Mouse (Mus musculus) kidney, postnatal 0 days (tissue): ENCODE measurements around the gene Acer3. TPM values are rescaled to one million over a fixed set of nuclear protein-coding genes. Genes with fewer than 3 reads are reported as not detected.

Source experiments
- ATAC-seq: fragments of 200-750 bp; cut with Nextera tagmentation; replicated peaks from 2 replicates; pipeline ENCODE4 v1.8.0; 2017; ENCODE audit warnings: low read depth, moderate number of reproducible peaks, moderate TSS enrichment, moderate library complexity; ENCODE audit not compliant: low FRiP score
- DNase-seq: peaks from one replicate; pipeline ENCODE4 v3.0.0-alpha.2; 2016; ENCODE audit warnings: low spot score
- H3K27ac ChIP-seq: fragments of 300-500 bp; sonication (generic); 2 replicates; pipeline ENCODE4 v1.5.1; 2014; ENCODE audit warnings: mild to moderate bottlenecking
- H3K27me3 ChIP-seq: fragments of 300-500 bp; sonication (generic); 2 replicates; pipeline ENCODE4 v1.6.1; 2014; ENCODE audit warnings: low read length, mixed read lengths; ENCODE audit not compliant: insufficient read depth
- H3K36me3 ChIP-seq: fragments of 300-500 bp; sonication (generic); 2 replicates; pipeline ENCODE4 v1.6.1; 2014; ENCODE audit warnings: low read length, mixed read lengths; ENCODE audit not compliant: insufficient read depth
- H3K4me1 ChIP-seq: fragments of 300-500 bp; sonication (generic); replicated peaks from 2 replicates; pipeline ENCODE4 v1.6.1; 2014; ENCODE audit warnings: antibody characterized with exemption, low read length, mixed read lengths; ENCODE audit not compliant: insufficient read depth
- H3K4me2 ChIP-seq: fragments of 300-500 bp; sonication (generic); 2 replicates; pipeline ENCODE4 v1.6.1; 2014; ENCODE audit warnings: mild to moderate bottlenecking, low read length, moderate library complexity, mixed read lengths
- H3K4me3 ChIP-seq: fragments of 300-500 bp; sonication (generic); replicated peaks from 2 replicates; pipeline ENCODE4 v1.5.1; 2014; ENCODE audit warnings: low read depth, low read length
- H3K9ac ChIP-seq: fragments of 300-500 bp; sonication (generic); 2 replicates; pipeline ENCODE4 v1.6.1; 2014; ENCODE audit warnings: low read depth, low read length
- H3K9me3 ChIP-seq: fragments of 300-500 bp; sonication (generic); replicated peaks from 2 replicates; pipeline ENCODE4 v1.6.1; 2016; ENCODE audit warnings: low read length, inconsistent platforms, mixed read lengths
- CTCF ChIP-seq: IDR thresholded peaks from 2 replicates; pipeline ENCODE4 v1.5.1; 2016; ENCODE audit warnings: antibody characterized with exemption, low read depth, mild to moderate bottlenecking, moderate library complexity
- WGBS: fragments of 180-500 bp; shearing (Covaris S2); extraction: QIAGEN DNeasy Blood & Tissue Kit; methylation state at CpG from one replicate; pipeline ENCODE4 v1.1.7; 2014; 5-methylcytosine and 5-hydroxymethylcytosine counted together
- polyA plus RNA-seq: library from polyadenylated mRNA; unstranded; fragments of >200 nt; fragmentation: Nextera tagmentation; extraction: Ambion mirVana; gene quantifications from 2 replicates; pipeline ENCODE4 v1.2.1, GENCODE M21; 2015

Gene Acer3
- polyA plus RNA-seq, 1 experiment from 2014 or later: 22.1 TPM

GRCm38 (mm10) chr7:98201493-98202028, 119.4 kb downstream of the Acer3 start:
- no peak for DNase-seq
- H3K4me3 ChIP-seq: no peak overlapping the region

GRCm38 (mm10) chr7:98200396-98200795, 120.6 kb downstream of the Acer3 start:
- 0 out of 2 replicates have a peak, but pooled peaks cover 6% of the 10 kb centered on the region for H3K27me3 ChIP-seq
- no peak overlapping the region for H3K4me2 ChIP-seq
- no peaks in the 10 kb centered on the region for H3K4me1 ChIP-seq
- no peaks in the 10 kb centered on the region for H3K36me3 ChIP-seq
- no peak overlapping the region for H3K27ac ChIP-seq
- TF ChIP-seq CTCF: no peak
- no peak overlapping the region for H3K9ac ChIP-seq
- WGBS: 87% methylated on average over 3 of the region's 3 CpGs
- ATAC-seq: no peak
- DNase-seq: no peak
- H3K4me3 ChIP-seq: no peak overlapping the region
- no peaks in the 10 kb centered on the region for H3K9me3 ChIP-seq

More at GRCm38 (mm10) chr7:98201493-98202028, 119.4 kb downstream of the Acer3 start:
- no peaks in the 10 kb centered on the region for H3K36me3 ChIP-seq
- H3K27ac ChIP-seq: no peak overlapping the region
- no peak for ATAC-seq
- no peak overlapping the region for H3K9ac ChIP-seq
- H3K4me1 ChIP-seq: no peaks in the 10 kb centered on the region
- no peak overlapping the region for H3K4me2 ChIP-seq
- H3K9me3 ChIP-seq: no peaks in the 10 kb centered on the region
- no peak for TF ChIP-seq CTCF
- WGBS: 63% methylated on average over 5 of the region's 5 CpGs
- H3K27me3 ChIP-seq: no peaks in the 10 kb centered on the region

DNA sequence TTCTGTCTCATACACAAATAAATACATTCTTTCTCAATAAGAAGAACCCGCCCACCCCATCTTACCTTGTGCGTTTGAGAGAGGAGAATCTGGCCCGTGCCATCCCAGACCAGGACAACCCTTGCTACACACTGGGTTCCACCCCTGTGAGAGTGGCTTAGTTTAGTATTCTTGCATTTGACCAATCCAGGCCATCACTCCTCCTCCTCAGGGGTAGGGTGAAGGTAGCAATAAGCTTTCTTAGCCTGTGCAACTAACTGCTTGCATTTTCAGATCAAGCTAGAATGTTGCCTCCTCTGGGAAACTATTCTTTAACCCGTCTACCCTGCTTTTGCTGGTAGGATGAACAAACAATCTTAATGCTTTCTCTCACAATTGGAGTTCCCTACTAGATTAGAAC, 121.6 kb downstream of the Acer3 start, which contains the start of gene B3gnt6:
TSS of gene B3gnt6 (minus strand) at position 101 of the 400 bp plus-strand sequence.
- H3K27ac ChIP-seq: no peak within 1 kb of the TSS
- no peaks in the 10 kb centered on the region for H3K36me3 ChIP-seq
- no peak for DNase-seq
- no peaks in the 10 kb centered on the region for H3K4me1 ChIP-seq
- no peak for ATAC-seq
- 94% methylated on average over 4 of the region's 4 CpGs for WGBS
- no peak within 1 kb of the TSS for H3K4me3 ChIP-seq
- H3K27me3 ChIP-seq: peaks cover 9% of the 10 kb centered on the region; the same call in 1 of the 2 replicates
- no peak within 1 kb of the TSS for H3K4me2 ChIP-seq
- no peaks in the 10 kb centered on the region for H3K9me3 ChIP-seq
- no peak within 1 kb of the TSS for H3K9ac ChIP-seq
- no peak for TF ChIP-seq CTCF

GRCm38 (mm10) chr7:98195151-98195801, 125.7 kb downstream of the Acer3 start:
- WGBS: 38% methylated on average over 10 of the region's 10 CpGs
- Histone ChIP-seq H3K36me3 (no peaks in the 10 kb centered on the region), H3K27ac (no peak overlapping the region), H3K9me3 (no peaks in the 10 kb centered on the region), H3K27me3 (peaks cover 33% of the 10 kb centered on the region), H3K9ac (no peak overlapping the region), H3K4me2 (no peak overlapping the region), H3K4me1 (peaks cover 10% of the 10 kb centered on the region), H3K4me3 (no peak overlapping the region)
- DNase-seq (peak; percentile 74), ATAC-seq (no peak)
- no peak for TF ChIP-seq CTCF

DNA sequence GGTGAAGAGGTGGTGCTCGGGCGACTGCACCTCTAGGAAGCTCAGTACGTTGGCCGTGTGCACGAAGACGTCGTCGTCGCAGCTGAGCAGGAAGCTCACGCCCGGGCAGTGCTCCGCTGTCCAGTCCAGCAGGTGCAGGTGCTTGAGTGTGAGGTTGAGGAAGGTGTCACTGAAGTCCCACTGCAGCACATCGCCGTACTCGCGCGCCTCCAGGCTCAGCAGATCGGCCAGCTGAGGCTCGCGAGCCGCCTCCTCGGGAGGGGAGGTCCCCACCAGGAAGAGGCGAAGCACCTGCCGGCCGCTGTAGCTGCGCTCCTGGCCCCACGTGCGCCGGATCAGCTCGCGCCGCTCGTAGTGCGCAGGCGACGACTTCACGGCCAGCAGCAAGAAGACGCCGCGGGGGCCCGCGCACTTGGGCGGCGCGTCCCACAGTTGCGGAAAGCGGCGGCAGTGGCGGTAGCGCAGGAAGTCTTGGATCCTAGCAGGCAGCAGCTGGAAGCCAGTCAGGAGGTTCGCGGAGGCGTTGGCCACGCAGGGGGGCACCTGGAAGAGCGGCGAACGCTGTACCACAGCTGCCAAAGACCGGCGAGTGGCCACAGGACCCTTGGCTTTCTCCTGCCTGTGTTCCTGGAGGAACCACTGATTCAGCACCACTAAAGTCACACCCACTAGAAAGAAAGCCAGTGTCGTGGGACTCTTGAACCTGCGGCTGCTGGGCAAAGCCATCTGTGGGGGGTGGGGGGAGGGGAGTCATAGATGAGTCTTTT, 126.8 kb downstream of the Acer3 start:
- H3K9ac ChIP-seq: no peak overlapping the region
- no peak for DNase-seq
- peak overlapping the region; percentile 63 for H3K4me2 ChIP-seq
- H3K4me1 ChIP-seq: peaks cover 10% of the 10 kb centered on the region
- ATAC-seq: peak; percentile 50
- WGBS: 2% methylated on average over 61 of the region's 61 CpGs
- H3K27me3 ChIP-seq: peaks cover 33% of the 10 kb centered on the region
- peak overlapping the region; percentile 31 for H3K4me3 ChIP-seq
- no peaks in the 10 kb centered on the region for H3K9me3 ChIP-seq
- no peaks in the 10 kb centered on the region for H3K36me3 ChIP-seq
- no peak overlapping the region for H3K27ac ChIP-seq
- TF ChIP-seq CTCF: no peak

GRCm38 (mm10) chr7:98193515-98194025, 127.4 kb downstream of the Acer3 start:
- TF ChIP-seq CTCF: peak; percentile 52
- H3K4me3 ChIP-seq: peak overlapping the region; percentile 31
- peaks cover 33% of the 10 kb centered on the region for H3K27me3 ChIP-seq
- peaks cover 10% of the 10 kb centered on the region for H3K4me1 ChIP-seq
- ATAC-seq (peak; percentile 22; the same call in 1 of the 2 replicates), DNase-seq (peak; percentile 40)
- H3K9ac ChIP-seq: no peak overlapping the region
- WGBS: 3% methylated on average over 36 of the region's 36 CpGs
- H3K4me2 ChIP-seq: peak overlapping the region; percentile 63
- H3K27ac ChIP-seq: no peak overlapping the region
- no peaks in the 10 kb centered on the region for H3K9me3 ChIP-seq
- H3K36me3 ChIP-seq: no peaks in the 10 kb centered on the region
